Mouse (Mus musculus) neural tube, embryonic 14.5 days (tissue): ENCODE measurements around the gene Gm9040. TPM values are rescaled to one million over a fixed set of nuclear protein-coding genes. Genes with fewer than 3 reads are reported as not detected.
"Not testable (repeated sequence)": the region's sequence is repeated elsewhere in the genome, so short reads cannot be mapped to it uniquely, and the experiment has no call there.

ENCODE experiments used
- ATAC-seq: fragments of 200-750 bp; cut with Nextera tagmentation; 2 replicates; pipeline ENCODE4 v1.8.0; 2017; ENCODE audit warnings: low read depth, mild to moderate bottlenecking, moderate TSS enrichment, moderate library complexity
- H3K27ac ChIP-seq: fragments of 300-500 bp; sonication (generic); 2 replicates; pipeline ENCODE4 v1.5.1; 2014; ENCODE audit warnings: low read depth, mild to moderate bottlenecking, control low read depth, low read length, moderate library complexity, mixed read lengths
- H3K27me3 ChIP-seq: fragments of 300-500 bp; sonication (generic); 2 replicates; pipeline ENCODE4 v1.6.1; 2014; ENCODE audit warnings: low read length; ENCODE audit not compliant: control insufficient read depth, insufficient read depth
- H3K36me3 ChIP-seq: fragments of 300-500 bp; sonication (generic); 2 replicates; pipeline ENCODE4 v1.6.1; 2014; ENCODE audit warnings: low read length, mixed read lengths; ENCODE audit not compliant: control insufficient read depth, insufficient read depth
- H3K4me1 ChIP-seq: fragments of 300-500 bp; sonication (generic); 2 replicates; pipeline ENCODE4 v1.6.1; 2014; ENCODE audit warnings: low read length; ENCODE audit not compliant: control insufficient read depth, insufficient read depth
- H3K4me2 ChIP-seq: fragments of 300-500 bp; sonication (generic); 2 replicates; pipeline ENCODE4 v1.6.1; 2014; ENCODE audit warnings: mild to moderate bottlenecking, low read depth, low read length, control low read depth
- H3K4me3 ChIP-seq: fragments of 300-500 bp; sonication (generic); 2 replicates; pipeline ENCODE4 v1.5.1; 2014; ENCODE audit warnings: low read depth, low read length, control low read depth, mixed read lengths
- H3K9ac ChIP-seq: fragments of 300-500 bp; sonication (generic); replicated peaks from 2 replicates; pipeline ENCODE4 v1.6.1; 2014; ENCODE audit warnings: low read depth, mild to moderate bottlenecking, control low read depth, low read length, mixed read lengths
- H3K9me3 ChIP-seq: fragments of 300-500 bp; sonication (generic); 2 replicates; pipeline ENCODE4 v1.6.1; 2016; ENCODE audit warnings: low read length; ENCODE audit not compliant: control insufficient read depth
- WGBS: fragments of 180-500 bp; shearing (Covaris S2); extraction: QIAGEN DNeasy Blood & Tissue Kit; methylation state at CpG from one replicate; pipeline ENCODE4 v1.1.7; 2014; 5-methylcytosine and 5-hydroxymethylcytosine counted together
- polyA plus RNA-seq: library from polyadenylated mRNA; unstranded; fragments of >200 nt; fragmentation: Nextera tagmentation; extraction: Ambion mirVana; gene quantifications from 2 replicates; pipeline ENCODE4 v1.2.1, GENCODE M21; 2014

The Gm9040 gene
- not detected in 2 replicates for polyA plus RNA-seq

GRCm38 (mm10) chr10:118326869-118327268 is at the start of gene Gm9040:
Gene Gm9040, minus strand, starts transcription at chr10:118326969.
- H3K36me3 ChIP-seq, H3K4me1 ChIP-seq, H3K4me3 ChIP-seq, H3K9ac ChIP-seq, H3K27ac ChIP-seq, H3K9me3 ChIP-seq, H3K4me2 ChIP-seq, H3K27me3 ChIP-seq, ATAC-seq: not testable (repeated sequence)
- WGBS = no CpG with 5 or more reads among the region's 11 CpGs

DNA sequence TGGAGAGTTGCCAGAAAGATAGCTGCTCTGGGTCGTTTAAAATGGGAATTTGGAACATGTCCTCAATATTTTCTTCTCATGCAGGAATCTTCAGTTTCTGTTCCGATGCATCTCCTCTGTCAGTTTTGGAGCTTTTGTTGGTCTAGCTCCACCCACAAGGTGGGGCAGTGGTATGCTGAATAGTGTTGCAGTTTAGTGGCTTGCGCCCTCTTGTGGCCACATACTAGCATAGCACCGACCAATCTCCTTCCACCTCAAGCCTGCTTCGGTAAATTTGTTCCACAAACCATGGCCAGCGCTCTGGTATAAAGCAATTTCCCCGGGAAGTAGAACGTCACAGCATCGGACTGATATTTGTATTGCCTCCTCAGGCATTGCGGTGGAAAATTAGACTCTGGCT is 43.7 kb upstream of the Gm9040 start:
- Histone ChIP-seq H3K9me3 (no peaks in the 10 kb centered on the region), H3K4me3 (no peak overlapping the region), H3K36me3 (no peaks in the 10 kb centered on the region), H3K4me1 (no peaks in the 10 kb centered on the region), H3K4me2 (peak overlapping the region; percentile 35), H3K27ac (no peak overlapping the region), H3K27me3 (no peaks in the 10 kb centered on the region), H3K9ac (no peak overlapping the region)
- peak; percentile 96 for ATAC-seq
- WGBS = 6% methylated on average over 10 of the region's 10 CpGs

- no peak overlapping the region for H3K4me3 ChIP-seq
- no peak overlapping the region for H3K9ac ChIP-seq
- ATAC-seq = no peak
- no peaks in the 10 kb centered on the region for H3K27me3 ChIP-seq
- H3K9me3 ChIP-seq = no peaks in the 10 kb centered on the region
- no peaks in the 10 kb centered on the region for H3K36me3 ChIP-seq
- no peak overlapping the region for H3K27ac ChIP-seq
- 93% methylated on average over 9 of the region's 9 CpGs for WGBS
- no peaks in the 10 kb centered on the region for H3K4me1 ChIP-seq
- H3K4me2 ChIP-seq = no peak overlapping the region
Measured at GRCm38 (mm10) chr10:118369518-118369917, 42.7 kb upstream of the Gm9040 start.

DNA sequence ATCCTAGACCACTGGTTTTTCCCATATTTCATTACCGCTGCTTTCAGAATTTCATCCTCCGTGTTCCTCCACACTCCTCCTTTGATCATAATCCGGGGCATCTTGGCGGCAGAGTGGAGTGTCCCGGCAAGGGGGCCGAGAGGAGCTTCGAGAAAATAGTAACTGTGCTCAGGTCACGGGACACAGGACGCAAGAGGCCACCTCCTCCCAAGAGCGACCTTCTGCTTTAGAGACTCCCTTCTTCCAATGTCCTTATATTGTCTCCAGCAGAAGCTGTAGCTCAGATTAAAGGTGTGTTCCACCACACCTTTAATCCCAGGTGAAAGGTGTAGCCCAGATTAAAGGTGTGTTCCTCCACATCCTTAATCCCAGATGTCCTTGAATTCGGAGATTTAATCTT is 27.2 kb upstream of the Gm9040 start, which contains the start of gene Gm9049:
TSS of gene Gm9049 (minus strand) at position 101 of the 400 bp plus-strand sequence.
- not testable (repeated sequence) for H3K4me3 ChIP-seq, H3K4me1 ChIP-seq, H3K4me2 ChIP-seq, H3K27ac ChIP-seq, H3K27me3 ChIP-seq, H3K9ac ChIP-seq, ATAC-seq, H3K36me3 ChIP-seq, H3K9me3 ChIP-seq
- WGBS = no CpG with 5 or more reads among the region's 11 CpGs

DNA sequence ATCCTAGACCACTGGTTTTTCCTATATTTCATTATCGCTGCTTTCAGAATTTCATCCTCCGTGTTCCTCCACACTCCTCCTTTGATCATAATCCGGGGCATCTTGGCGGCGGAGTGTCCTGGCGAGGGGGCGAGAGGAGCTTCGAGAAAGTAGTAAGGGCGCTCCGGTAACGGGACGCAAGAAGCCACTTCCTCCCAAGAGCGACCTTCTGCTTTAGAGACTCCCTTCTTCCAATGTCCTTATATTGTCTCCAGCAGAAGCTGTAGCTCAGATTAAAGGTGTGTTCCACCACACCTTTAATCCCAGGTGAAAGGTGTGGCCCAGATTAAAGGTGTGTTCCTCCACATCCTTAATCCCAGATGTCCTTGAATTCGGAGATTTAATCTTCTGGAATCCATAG is 21.8 kb upstream of the Gm9040 start, which contains the start of gene Gm9048:
TSS of gene Gm9048 (minus strand) at position 101 of the 400 bp plus-strand sequence.
- H3K27me3 ChIP-seq, H3K4me2 ChIP-seq, H3K27ac ChIP-seq, H3K9me3 ChIP-seq, H3K4me3 ChIP-seq, ATAC-seq, H3K4me1 ChIP-seq, H3K9ac ChIP-seq, H3K36me3 ChIP-seq: not testable (repeated sequence)
- WGBS = 100% methylated on average over 1 of the region's 14 CpGs

DNA sequence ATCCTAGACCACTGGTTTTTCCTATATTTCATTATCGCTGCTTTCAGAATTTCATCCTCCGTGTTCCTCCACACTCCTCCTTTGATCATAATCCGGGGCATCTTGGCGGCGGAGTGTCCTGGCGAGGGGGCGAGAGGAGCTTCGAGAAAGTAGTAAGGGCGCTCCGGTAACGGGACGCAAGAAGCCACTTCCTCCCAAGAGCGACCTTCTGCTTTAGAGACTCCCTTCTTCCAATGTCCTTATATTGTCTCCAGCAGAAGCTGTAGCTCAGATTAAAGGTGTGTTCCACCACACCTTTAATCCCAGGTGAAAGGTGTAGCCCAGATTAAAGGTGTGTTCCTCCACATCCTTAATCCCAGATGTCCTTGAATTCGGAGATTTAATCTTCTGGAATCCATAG is 16.4 kb upstream of the Gm9040 start, which contains the start of gene Gm9046:
TSS of gene Gm9046 (minus strand) at position 101 of the 400 bp plus-strand sequence.
- not testable (repeated sequence) for H3K27ac ChIP-seq, H3K27me3 ChIP-seq, ATAC-seq, H3K4me1 ChIP-seq, H3K4me3 ChIP-seq, H3K36me3 ChIP-seq, H3K9me3 ChIP-seq, H3K9ac ChIP-seq, H3K4me2 ChIP-seq
- no CpG with 5 or more reads among the region's 14 CpGs for WGBS

DNA sequence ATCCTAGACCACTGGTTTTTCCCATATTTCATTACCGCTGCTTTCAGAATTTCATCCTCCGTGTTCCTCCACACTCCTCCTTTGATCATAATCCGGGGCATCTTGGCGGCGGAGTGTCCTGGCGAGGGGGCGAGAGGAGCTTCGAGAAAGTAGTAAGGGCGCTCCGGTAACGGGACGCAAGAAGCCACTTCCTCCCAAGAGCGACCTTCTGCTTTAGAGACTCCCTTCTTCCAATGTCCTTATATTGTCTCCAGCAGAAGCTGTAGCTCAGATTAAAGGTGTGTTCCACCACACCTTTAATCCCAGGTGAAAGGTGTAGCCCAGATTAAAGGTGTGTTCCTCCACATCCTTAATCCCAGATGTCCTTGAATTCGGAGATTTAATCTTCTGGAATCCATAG is 11.0 kb upstream of the Gm9040 start, which contains the start of gene Gm9045:
TSS of gene Gm9045 (minus strand) at position 101 of the 400 bp plus-strand sequence.
- not testable (repeated sequence) for H3K27me3 ChIP-seq, H3K27ac ChIP-seq, H3K36me3 ChIP-seq, H3K9me3 ChIP-seq, H3K9ac ChIP-seq, H3K4me1 ChIP-seq, H3K4me3 ChIP-seq, ATAC-seq, H3K4me2 ChIP-seq
- no CpG with 5 or more reads among the region's 14 CpGs for WGBS

- H3K4me3 ChIP-seq, H3K9me3 ChIP-seq, H3K4me2 ChIP-seq, ATAC-seq, H3K27ac ChIP-seq, H3K4me1 ChIP-seq, H3K36me3 ChIP-seq, H3K9ac ChIP-seq, H3K27me3 ChIP-seq: not testable (repeated sequence)
- no CpG with 5 or more reads among the region's 14 CpGs for WGBS
Measured at GRCm38 (mm10) chr10:118332308-118332707, 5.5 kb upstream of the Gm9040 start, which contains the start of gene Gm9044. Gene Gm9044, minus strand, starts transcription at chr10:118332408.

- Histone ChIP-seq H3K36me3 (no peaks in the 10 kb centered on the region), H3K9ac (no peak overlapping the region), H3K4me2 (no peak overlapping the region), H3K27ac (no peak overlapping the region), H3K4me1 (no peaks in the 10 kb centered on the region), H3K27me3 (no peaks in the 10 kb centered on the region), H3K4me3 (no peak overlapping the region), H3K9me3 (no peaks in the 10 kb centered on the region)
- 88% methylated on average over 8 of the region's 8 CpGs for WGBS
- ATAC-seq = no peak
Measured at GRCm38 (mm10) chr10:118319024-118319423, 7.7 kb downstream of the Gm9040 start.
